Mouse (Mus musculus) stomach, postnatal 0 days (tissue): ENCODE measurements around the gene Gm6096. TPM values are rescaled to one million over a fixed set of nuclear protein-coding genes. Genes with fewer than 3 reads are reported as not detected.

ENCODE experiments used
- ATAC-seq: fragments of 200-750 bp; cut with Nextera tagmentation; 2 replicates; pipeline ENCODE4 v1.8.0; 2017; ENCODE audit not compliant: low FRiP score, low TSS enrichment
- DNase-seq: peaks from one replicate; pipeline ENCODE4 v3.0.0-alpha.2; 2016; ENCODE audit warnings: low spot score
- H3K27ac ChIP-seq: fragments of 300-500 bp; sonication (generic); replicated peaks from 2 replicates; pipeline ENCODE4 v1.5.1; 2014; ENCODE audit warnings: mild to moderate bottlenecking, control low read depth
- H3K27me3 ChIP-seq: fragments of 300-500 bp; sonication (generic); 2 replicates; pipeline ENCODE4 v1.6.1; 2014; ENCODE audit warnings: low read length; ENCODE audit not compliant: control insufficient read depth, insufficient read depth
- H3K36me3 ChIP-seq: fragments of 300-500 bp; sonication (generic); 2 replicates; pipeline ENCODE4 v1.6.1; 2014; ENCODE audit warnings: low read length, mixed read lengths; ENCODE audit not compliant: control insufficient read depth, insufficient read depth
- H3K4me1 ChIP-seq: fragments of 300-500 bp; sonication (generic); replicated peaks from 2 replicates; pipeline ENCODE4 v1.6.1; 2014; ENCODE audit warnings: antibody characterized with exemption; ENCODE audit not compliant: control insufficient read depth, insufficient read depth
- H3K4me2 ChIP-seq: fragments of 300-500 bp; sonication (generic); replicated peaks from 2 replicates; pipeline ENCODE4 v1.6.1; 2014; ENCODE audit warnings: low read depth, mild to moderate bottlenecking, control low read depth, moderate library complexity
- H3K4me3 ChIP-seq: fragments of 300-500 bp; sonication (generic); 2 replicates; pipeline ENCODE4 v1.5.1; 2014; ENCODE audit warnings: low read depth, low read length, control low read depth
- H3K9ac ChIP-seq: fragments of 300-500 bp; sonication (generic); 2 replicates; pipeline ENCODE4 v1.6.1; 2014; ENCODE audit warnings: mild to moderate bottlenecking, low read length, control low read depth, mixed read lengths
- H3K9me3 ChIP-seq: fragments of 300-500 bp; sonication (generic); 2 replicates; pipeline ENCODE4 v1.6.1; 2016; ENCODE audit warnings: low read length; ENCODE audit not compliant: control insufficient read depth
- CTCF ChIP-seq: IDR thresholded peaks from 2 replicates; pipeline ENCODE4 v1.5.1; 2016; ENCODE audit warnings: antibody characterized with exemption, low read depth, mild to moderate bottlenecking, moderate library complexity
- EP300 ChIP-seq: optimal IDR thresholded peaks from 2 replicates; pipeline ENCODE3; 2016; ENCODE audit warnings: antibody characterized with exemption
- WGBS: fragments of 180-500 bp; shearing (Covaris S2); extraction: QIAGEN DNeasy Blood & Tissue Kit; methylation state at CpG from one replicate; pipeline ENCODE4 v1.1.7; 2014; 5-methylcytosine and 5-hydroxymethylcytosine counted together
- polyA plus RNA-seq: library from polyadenylated mRNA; unstranded; fragments of >200 nt; fragmentation: Nextera tagmentation; extraction: Ambion mirVana; gene quantifications from 2 replicates; pipeline ENCODE4 v1.2.1, GENCODE M21; 2015

The Gm6096 gene
- polyA plus RNA-seq, 1 experiment from 2014 or later, result not detected

DNA sequence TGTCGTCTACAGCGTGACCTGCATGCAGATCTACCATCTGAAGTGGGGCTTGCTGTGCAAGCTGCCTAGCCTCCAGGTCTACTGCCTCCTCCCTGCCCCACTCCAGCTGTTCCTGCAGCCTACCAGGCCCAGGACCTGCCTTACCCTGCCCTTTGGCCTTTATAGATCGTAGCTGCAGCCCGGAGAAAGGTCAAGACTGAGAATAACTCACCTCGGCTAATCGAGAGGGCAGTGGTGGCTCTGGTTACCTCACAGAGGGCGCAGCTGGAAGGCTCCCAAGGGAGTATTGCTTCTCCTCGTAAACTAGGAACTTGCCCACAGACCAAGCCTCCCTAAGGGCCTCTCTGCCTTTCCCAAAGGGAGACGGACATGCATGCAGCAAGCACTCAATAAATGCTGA, 35.4 kb upstream of the Gm6096 start:
- no peak for TF ChIP-seq EP300
- no peak for TF ChIP-seq CTCF
- peaks cover 30% of the 10 kb centered on the region for H3K36me3 ChIP-seq

GRCm38 (mm10) chr7:34216474-34216873, 34.4 kb upstream of the Gm6096 start:
- 96% methylated on average over 10 of the region's 10 CpGs for WGBS
- TF ChIP-seq EP300 (no peak), CTCF (no peak)
- Histone ChIP-seq H3K4me1 (no peaks in the 10 kb centered on the region), H3K36me3 (peaks cover 30% of the 10 kb centered on the region), H3K9me3 (no peaks in the 10 kb centered on the region), H3K4me2 (no peak overlapping the region), H3K4me3 (no peak overlapping the region), H3K27ac (no peak overlapping the region), H3K27me3 (no peaks in the 10 kb centered on the region), H3K9ac (no peak overlapping the region)
- DNase-seq (no peak), ATAC-seq (no peak)

More for the DNA sequence above, 35.4 kb upstream of the Gm6096 start:
- no peaks in the 10 kb centered on the region for H3K27me3 ChIP-seq
- no peak overlapping the region for H3K4me3 ChIP-seq
- no peaks in the 10 kb centered on the region for H3K9me3 ChIP-seq
- no peak overlapping the region for H3K9ac ChIP-seq
- 80% methylated on average over 9 of the region's 9 CpGs for WGBS
- no peak overlapping the region for H3K4me2 ChIP-seq
- ATAC-seq (no peak), DNase-seq (no peak)
- H3K27ac ChIP-seq, result no peak overlapping the region
- H3K4me1 ChIP-seq, result no peaks in the 10 kb centered on the region

GRCm38 (mm10) chr7:34218496-34218895, 32.3 kb upstream of the Gm6096 start:
- Histone ChIP-seq H3K9ac (no peak overlapping the region), H3K4me3 (no peak overlapping the region), H3K27ac (peak overlapping the region; percentile 70; the same call in 1 of the 2 replicates), H3K27me3 (no peaks in the 10 kb centered on the region), H3K4me2 (no peak overlapping the region), H3K4me1 (no peaks in the 10 kb centered on the region), H3K9me3 (no peaks in the 10 kb centered on the region), H3K36me3 (peaks cover 33% of the 10 kb centered on the region)
- TF ChIP-seq CTCF (no peak), EP300 (no peak)
- DNase-seq (peak; percentile 37), ATAC-seq (peak; percentile 67)
- 52% methylated on average over 1 of the region's 1 CpGs for WGBS

- Histone ChIP-seq H3K9ac (no peak overlapping the region), H3K27me3 (no peaks in the 10 kb centered on the region), H3K36me3 (peaks cover 24% of the 10 kb centered on the region), H3K27ac (no peak overlapping the region), H3K9me3 (no peaks in the 10 kb centered on the region), H3K4me2 (no peak overlapping the region), H3K4me3 (no peak overlapping the region), H3K4me1 (no peaks in the 10 kb centered on the region)
- no peak for ATAC-seq
- 89% methylated on average over 9 of the region's 9 CpGs for WGBS
- DNase-seq, result no peak
- TF ChIP-seq CTCF (no peak), EP300 (no peak)
Measured at GRCm38 (mm10) chr7:34221594-34222250, 29.1 kb upstream of the Gm6096 start.

GRCm38 (mm10) chr7:34222340-34222739, 28.5 kb upstream of the Gm6096 start:
- H3K36me3 ChIP-seq, result peaks cover 24% of the 10 kb centered on the region
- H3K4me1 ChIP-seq, result no peaks in the 10 kb centered on the region
- H3K4me2 ChIP-seq, result no peak overlapping the region
- 94% methylated on average over 10 of the region's 10 CpGs for WGBS
- ATAC-seq (no peak), DNase-seq (no peak)
- no peaks in the 10 kb centered on the region for H3K9me3 ChIP-seq
- H3K9ac ChIP-seq, result no peak overlapping the region
- no peaks in the 10 kb centered on the region for H3K27me3 ChIP-seq
- TF ChIP-seq CTCF, result peak; percentile 34; the same call in 1 of the 2 replicates
- no peak for TF ChIP-seq EP300
- H3K27ac ChIP-seq, result no peak overlapping the region
- H3K4me3 ChIP-seq, result no peak overlapping the region

GRCm38 (mm10) chr7:34224308-34224707, 26.5 kb upstream of the Gm6096 start:
- Histone ChIP-seq H3K27ac (no peak overlapping the region), H3K4me2 (no peak overlapping the region), H3K27me3 (no peaks in the 10 kb centered on the region), H3K36me3 (peaks cover 25% of the 10 kb centered on the region), H3K9ac (no peak overlapping the region), H3K4me3 (no peak overlapping the region), H3K4me1 (0 out of 2 replicates have a peak, but pooled peaks cover 3% of the 10 kb centered on the region), H3K9me3 (no peaks in the 10 kb centered on the region)
- ATAC-seq (no peak), DNase-seq (no peak)
- WGBS, result 89% methylated on average over 6 of the region's 6 CpGs
- no peak for TF ChIP-seq EP300
- TF ChIP-seq CTCF, result no peak
